Mouse (Mus musculus) left cerebral cortex, postnatal 4 days (tissue): ENCODE measurements at regions not wholly inside any gene's neighbourhood (a gene's known extent, or its start where the extent isn't known, plus 50 kb on each side); places are given as distances from the start of the nearest gene placed in this dataset.

Source experiments
- DNase-seq: peaks from one replicate; pipeline ENCODE4 v3.0.0-alpha.2; 2022
- intact Hi-C: fragments of 180-260 bp; cut with DNase I; formaldehyde crosslinking; loops from one replicate; pipeline ENCODE4 v1.15.1; 2025

- intact Hi-C loops, result no loop called here
These were observed 1253.7 kb upstream of the Nr2f1 start for GRCm38 (mm10) chr13:79453227-79453626.

DNA sequence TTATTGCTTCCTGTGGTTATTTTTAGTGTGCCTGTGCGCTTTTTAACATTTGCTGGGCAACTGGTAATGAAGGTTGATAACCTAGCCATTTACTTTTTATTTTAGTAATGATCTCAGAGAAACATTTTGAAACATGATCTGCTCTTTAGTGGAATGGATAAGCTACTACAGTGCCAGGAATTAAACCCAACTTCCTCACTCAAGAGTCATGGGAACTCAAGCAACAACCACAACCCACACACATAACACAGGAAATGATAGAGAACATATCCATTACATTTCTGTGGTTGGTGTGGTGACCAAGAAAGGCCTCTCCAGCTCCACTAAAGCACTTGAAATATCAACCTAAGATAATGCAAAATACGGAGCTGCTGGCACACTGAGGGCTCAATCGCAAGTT is 1243.6 kb upstream of the Nr2f1 start:
- DNase-seq, result no peak
- intact Hi-C loops, result no loop called here

More at GRCm38 (mm10) chr13:79453227-79453626, 1253.7 kb upstream of the Nr2f1 start:
- no peak for DNase-seq

DNA sequence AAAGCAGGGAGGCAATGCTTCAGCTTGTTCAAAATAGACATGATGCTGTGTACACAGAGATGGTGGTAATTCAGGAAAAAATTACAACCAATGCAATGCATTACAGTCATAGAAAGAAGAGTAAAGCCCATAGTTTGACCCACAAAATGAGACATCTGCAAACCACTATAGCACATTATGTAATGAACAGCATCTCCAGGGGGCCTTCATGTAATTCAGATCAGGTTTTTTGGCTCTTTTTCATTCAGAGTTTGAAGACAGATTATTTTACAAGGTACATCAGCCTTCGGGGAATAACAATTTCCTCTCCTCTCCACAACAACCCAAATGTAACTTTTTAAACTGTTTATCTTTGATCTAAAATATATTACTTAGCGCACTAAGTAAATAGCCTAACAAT is 1243.1 kb upstream of the Nr2f1 start:
- no peak for DNase-seq
- intact Hi-C loops, result no loop called here

DNA sequence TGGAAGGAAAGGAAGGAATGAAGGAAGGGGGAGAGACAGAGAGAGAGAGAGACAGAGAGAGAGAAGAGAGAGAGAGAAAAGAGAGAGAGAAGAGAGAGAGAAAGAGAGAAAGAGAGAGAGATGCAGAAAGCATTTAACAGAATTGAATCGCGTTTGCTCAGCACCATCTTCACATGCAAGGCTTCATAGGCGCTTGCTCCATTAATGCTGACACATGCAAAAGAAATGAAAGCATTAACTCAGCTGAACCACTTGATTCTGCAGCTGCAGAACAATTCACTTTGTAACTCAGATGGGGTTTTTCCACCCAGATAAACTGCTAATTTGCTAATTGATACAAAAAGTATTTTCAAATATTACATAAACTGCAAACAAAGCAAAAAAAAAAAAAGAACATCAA is 1231.9 kb upstream of the Nr2f1 start:
- intact Hi-C loops, result no loop called here
- DNase-seq, result no peak

DNA sequence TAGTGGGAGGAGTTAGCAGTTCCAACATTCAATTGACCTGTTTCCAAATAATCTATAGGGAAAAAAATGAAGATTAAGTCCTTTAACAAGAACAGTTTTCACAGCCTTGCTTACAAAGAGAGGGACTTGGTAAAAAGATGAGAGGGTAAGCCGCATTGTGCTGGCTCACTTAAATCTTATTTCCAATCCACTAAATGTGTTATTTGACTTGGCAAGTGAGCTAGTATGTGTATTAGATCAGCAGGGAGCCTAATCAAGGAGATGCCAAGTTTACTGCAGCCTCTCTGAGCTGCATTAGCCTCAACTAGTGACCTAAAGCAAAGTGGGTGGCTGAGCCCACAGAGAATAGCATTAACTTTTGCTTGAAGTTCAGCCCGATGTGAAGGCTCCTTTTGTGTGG is 1231.4 kb upstream of the Nr2f1 start:
- no peak for DNase-seq

GRCm38 (mm10) chr13:79430562-79430961 is 1231.0 kb upstream of the Nr2f1 start:
- no peak for DNase-seq
- intact Hi-C loops, result no loop called here

More for the DNA sequence above, 1231.4 kb upstream of the Nr2f1 start:
- intact Hi-C loops, result no loop called here

DNA sequence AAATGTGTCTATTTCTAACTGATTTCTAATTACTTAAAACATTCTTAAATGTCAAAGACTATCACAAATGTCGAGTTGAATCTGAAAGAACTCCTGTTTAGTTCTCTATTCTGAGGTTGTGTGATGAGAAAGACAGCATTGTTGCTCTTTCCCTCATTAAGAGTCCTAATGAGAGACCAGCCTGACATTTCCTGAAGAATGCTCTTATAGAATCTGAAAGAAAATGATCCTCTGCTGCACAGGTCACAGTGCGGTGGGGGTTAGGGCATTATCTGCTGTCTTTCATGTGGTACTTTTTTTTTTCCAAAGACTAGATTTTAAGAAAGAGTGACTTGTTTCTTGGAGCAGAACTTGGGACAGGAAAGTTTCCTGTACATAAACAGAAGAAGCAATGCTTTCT is 1218.3 kb upstream of the Nr2f1 start:
- DNase-seq, result no peak
- intact Hi-C loops, result no loop called here

DNA sequence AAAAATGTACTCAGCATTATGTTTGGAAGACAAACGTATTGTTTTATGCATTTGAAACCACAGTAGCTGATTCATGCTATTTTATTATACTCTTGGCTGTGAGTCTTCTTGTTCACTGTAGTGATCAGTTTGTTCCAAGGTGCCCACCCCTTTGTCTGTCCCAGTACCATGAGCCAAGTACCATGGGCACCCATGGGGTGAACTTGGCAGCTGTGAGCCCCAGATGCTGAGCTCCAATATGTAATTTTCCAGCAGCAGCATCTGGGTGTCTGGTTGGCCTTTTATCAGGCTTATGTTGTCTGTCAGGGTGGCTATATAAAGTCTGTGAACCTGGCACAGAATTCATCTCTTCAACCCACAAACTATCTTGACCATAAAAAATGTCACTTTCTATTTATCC is 1200.5 kb upstream of the Nr2f1 start:
- intact Hi-C loops, result no loop called here

DNA sequence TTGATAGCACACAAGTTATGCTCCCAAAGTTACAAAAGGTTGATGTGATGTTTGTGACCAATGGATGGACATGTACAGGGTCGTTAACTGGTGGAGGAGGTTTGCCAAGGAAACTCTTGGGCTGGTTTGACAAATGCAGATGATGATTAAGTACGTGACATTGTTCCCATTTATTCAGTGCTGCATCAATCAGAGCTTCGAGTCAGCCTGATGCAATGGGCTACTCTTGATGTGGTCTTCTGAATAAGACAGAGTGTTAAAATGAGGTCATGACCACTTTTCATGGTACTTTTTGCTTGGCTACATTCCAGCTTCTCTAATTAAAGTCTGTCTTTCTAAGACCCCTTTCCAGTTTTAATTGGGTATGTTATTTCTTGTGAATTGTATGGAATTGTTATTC is 1194.4 kb upstream of the Nr2f1 start:
- intact Hi-C loops, result no loop called here
- DNase-seq, result no peak

More for the DNA sequence above, 1200.5 kb upstream of the Nr2f1 start:
- peak; percentile 73 for DNase-seq

GRCm38 (mm10) chr13:79387928-79388327 is 1188.4 kb upstream of the Nr2f1 start:
- intact Hi-C loops, result no loop called here
- DNase-seq, result no peak

DNA sequence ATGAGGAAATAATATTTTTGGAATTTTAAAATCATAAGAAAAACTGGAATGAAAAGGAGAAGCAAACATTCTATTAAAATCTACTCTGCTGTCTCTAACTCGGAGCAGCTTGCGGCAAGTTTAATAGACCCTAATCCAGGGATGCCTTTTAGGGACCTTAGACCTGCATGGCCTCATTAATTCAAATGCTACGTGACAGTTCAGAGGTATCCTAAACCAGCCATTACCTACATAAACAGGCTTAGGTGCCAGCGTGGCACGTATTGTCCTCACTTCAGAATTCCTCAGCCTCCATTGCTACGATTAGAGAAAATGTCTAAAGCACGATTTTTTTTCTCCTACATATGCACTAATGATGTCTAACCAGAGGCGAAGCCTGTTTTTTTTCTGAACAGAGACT is 1141.9 kb upstream of the Nr2f1 start:
- no peak for DNase-seq
- intact Hi-C loops, result no loop called here

DNA sequence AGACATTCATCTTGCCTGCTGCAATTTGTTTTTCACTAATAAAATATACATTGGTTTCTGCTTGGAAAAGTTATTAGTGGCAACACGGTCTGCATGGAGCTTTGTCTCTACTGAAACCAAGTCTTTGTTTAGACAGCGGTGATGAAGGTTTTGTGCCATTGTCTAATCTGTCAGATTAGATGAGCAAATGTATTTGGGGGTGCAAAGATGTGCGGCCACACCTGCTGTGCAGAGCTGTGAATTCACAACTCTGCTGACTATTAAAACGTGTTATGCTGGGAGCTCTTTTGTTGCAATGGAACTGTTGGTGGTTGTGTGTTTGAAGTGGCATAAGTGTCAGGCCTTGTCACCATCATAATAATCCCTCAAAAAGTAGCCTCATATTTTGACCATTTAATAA is 1140.9 kb upstream of the Nr2f1 start:
- intact Hi-C loops, result no loop called here
- no peak for DNase-seq

DNA sequence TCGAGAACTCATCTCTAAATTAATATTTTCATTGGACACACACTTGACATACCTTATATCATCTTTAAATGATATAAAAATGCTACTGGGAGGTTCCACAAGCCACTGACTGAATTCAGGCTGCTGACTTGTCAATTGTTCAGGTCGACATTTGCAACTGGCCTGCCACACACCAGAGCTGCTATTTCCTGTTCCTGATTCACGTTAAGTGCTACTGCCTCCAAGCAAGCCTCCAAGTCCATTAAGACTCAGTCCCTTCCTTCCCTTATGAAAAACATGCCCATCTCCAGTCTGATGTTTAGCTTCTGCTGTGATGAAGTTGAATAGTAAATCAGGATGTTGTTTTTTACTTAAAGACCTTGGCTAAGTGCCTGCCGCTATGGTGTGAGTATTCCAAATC is 1140.2 kb upstream of the Nr2f1 start:
- DNase-seq, result no peak
- intact Hi-C loops, result no loop called here

DNA sequence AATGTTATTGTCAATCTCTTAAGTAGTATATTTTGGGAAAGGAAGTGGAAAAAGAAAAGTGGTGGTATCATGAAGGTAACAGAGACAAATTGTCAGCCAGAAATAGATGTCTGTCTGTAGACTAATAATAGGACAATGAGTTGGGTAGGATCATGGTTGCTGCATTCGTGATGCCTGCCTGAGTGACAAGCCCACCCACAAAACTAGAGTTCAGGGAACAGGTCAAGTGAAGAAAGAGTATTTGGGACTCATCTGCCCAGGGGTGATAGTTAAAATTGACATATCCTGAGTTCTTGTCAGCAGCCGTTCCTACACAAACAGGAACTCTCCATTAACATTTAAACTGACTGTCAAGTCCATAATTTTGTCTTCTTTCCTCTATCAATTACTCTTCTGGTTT is 1120.6 kb upstream of the Nr2f1 start:
- intact Hi-C loops, result no loop called here
- DNase-seq, result no peak

DNA sequence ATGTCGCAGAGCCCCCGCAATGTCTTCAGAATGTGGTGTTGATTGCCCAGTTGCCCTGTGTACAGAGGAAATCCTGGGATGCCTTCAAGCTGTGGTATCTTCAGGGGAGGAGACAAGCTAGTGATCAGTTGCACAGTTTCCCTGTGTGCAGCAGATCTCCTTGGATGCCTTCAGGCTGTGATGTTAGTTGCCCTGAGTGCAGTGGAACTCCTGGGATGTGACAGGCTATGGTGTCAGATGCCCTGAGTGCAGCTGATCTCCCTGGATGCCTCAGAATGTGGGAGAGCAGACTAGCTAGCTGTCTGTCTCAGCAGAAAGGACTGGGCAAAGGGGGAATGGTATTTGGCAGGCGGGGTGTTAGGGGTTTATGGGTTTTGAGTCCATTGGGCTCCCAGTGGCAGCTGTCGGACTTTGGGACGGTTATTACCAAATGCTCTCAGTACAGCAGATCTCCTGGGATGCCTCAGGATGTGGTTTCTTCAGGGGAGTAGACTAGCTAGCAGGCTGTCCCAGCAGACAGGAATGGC is 1110.1 kb upstream of the Nr2f1 start:
- intact Hi-C loops, result no loop called here
- no peak for DNase-seq

DNA sequence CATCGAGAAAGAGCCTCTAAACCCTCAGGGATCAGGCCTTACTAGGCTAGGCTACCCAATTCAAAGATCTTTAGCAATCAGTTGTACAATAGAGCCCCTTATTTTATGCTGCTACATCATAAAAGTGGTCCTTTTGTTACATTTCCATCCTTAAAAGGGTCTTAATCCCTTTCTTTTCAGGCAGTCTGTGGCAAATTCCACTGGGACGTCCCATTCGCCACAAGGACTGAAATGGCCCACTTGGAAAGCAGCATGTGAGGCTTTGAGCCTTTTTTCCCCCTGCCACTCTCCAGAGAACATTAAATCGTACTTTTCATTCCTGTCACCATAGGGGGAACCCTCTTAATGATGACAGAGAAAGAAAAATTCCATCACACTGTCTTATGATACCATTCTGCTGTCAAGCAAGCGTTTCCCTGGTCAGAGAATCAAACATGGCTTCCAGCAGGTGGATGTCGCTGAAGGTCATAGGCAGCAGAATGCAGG is 1097.7 kb upstream of the Nr2f1 start:
- intact Hi-C loops, result no loop called here
- no peak for DNase-seq

GRCm38 (mm10) chr13:79288022-79288421 is 1088.5 kb upstream of the Nr2f1 start:
- no peak for DNase-seq
- intact Hi-C loops, result loop anchor here (5.0 kb wide), 1 partner anchor 1076 kb away; no protein-coding TSS in a partner anchor

DNA sequence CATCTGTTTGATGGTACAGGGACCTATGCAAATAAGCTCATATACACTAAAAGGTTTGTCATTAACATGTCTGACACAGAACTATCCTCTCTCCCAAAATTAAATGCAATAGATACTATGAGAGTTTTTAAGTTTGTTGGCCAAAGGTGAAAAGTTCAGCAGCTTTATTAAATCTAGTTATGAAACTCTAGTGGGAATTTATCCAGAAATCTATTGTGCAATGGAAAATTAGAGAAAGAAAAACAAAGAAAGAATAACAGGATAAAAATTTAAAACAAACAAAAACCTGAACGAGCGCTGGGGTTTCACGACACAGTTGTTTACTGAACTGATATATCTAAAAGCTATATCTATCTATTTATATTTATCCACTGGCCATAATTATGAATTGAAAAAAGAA is 1086.6 kb upstream of the Nr2f1 start:
- DNase-seq, result no peak
- intact Hi-C loops, result loop anchor here (5.0 kb wide), 1 partner anchor 1074 kb away; no protein-coding TSS in a partner anchor

DNA sequence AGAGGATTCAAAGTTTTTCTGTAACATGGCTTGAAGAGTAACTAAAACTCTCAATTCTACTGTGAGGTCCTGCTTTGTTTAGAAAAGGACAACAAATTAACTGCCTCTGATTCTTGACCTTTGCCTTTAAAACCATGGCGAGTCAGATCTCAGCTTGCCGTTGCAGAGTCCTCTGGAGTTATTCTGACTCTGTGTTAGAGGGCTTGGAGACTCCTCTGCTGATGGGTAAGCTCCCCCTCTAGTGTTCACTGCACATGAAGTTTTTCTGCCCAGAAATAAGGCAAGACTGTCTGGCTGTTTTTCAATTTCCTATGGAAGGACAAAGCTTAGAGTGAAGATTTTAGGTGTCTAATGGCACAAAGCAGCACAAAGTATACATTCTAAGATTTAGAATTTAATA is 1085.9 kb upstream of the Nr2f1 start:
- peak; percentile 8 for DNase-seq
- intact Hi-C loops, result loop anchor here (5.0 kb wide), 1 partner anchor 1073 kb away; no protein-coding TSS in a partner anchor

- no peak for DNase-seq
- intact Hi-C loops, result no loop called here
These were observed 1078.2 kb upstream of the Nr2f1 start for GRCm38 (mm10) chr13:79277714-79278113.

GRCm38 (mm10) chr13:79277313-79277712 is 1077.8 kb upstream of the Nr2f1 start:
- DNase-seq, result no peak
- intact Hi-C loops, result no loop called here

GRCm38 (mm10) chr13:79255362-79255761 is 1055.8 kb upstream of the Nr2f1 start:
- intact Hi-C loops, result loop anchor here (10.0 kb wide), 1 partner anchor 819 kb away; no protein-coding TSS in a partner anchor
- DNase-seq, result no peak

DNA sequence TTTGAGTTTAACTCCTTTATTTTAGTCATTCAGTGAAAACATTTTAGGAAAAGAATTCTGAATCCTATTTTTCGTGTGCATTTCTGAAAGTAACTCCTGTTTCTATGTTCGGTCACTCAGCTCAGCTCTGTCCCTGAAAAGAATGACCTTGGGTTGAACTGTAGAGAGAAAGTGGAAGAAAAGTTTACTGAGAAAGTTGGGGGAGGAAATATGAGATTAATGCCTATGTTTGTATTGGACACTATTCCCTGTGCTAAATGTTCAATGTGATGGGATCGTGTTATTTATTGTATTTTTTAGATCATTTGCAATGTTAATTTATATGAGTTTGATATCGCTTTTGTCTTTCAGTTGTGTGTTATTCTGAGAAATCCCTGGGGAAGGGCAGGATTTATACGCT is 1052.8 kb upstream of the Nr2f1 start:
- intact Hi-C loops, result loop anchor here (10.0 kb wide), 1 partner anchor 822 kb away; no protein-coding TSS in a partner anchor

More for the DNA sequence above, 1052.8 kb upstream of the Nr2f1 start:
- no peak for DNase-seq
